Mouse (Mus musculus) gastrocnemius, postnatal 4 days (tissue): Measurements from ENCODE around the gene Ptpn3. TPM values are rescaled to one million over a fixed set of nuclear protein-coding genes. Genes with fewer than 3 reads are reported as not detected.
A peak's percentile ranks its signal among the peaks of the same experiment; 100 is the strongest.
"Not testable (repeated sequence)": the region's sequence is repeated elsewhere in the genome, so short reads cannot be mapped to it uniquely, and the experiment has no call there.

ENCODE experiments used
- DNase-seq, 2 experiments: peaks; one replicate each; pipeline ENCODE4 v3.0.0; 2021 to 2022; ENCODE audit warnings: low spot score in 2 of 2, mixed read lengths in 2 of 2
- total RNA-seq, 2 experiments: library from RNA; stranded (reverse); gene quantifications; 2 replicates each; pipeline ENCODE4 v1.2.3; 2021

The Ptpn3 gene
- total RNA-seq, 2 experiments from 2014 or later: 11.0 to 15.6 TPM

DNA sequence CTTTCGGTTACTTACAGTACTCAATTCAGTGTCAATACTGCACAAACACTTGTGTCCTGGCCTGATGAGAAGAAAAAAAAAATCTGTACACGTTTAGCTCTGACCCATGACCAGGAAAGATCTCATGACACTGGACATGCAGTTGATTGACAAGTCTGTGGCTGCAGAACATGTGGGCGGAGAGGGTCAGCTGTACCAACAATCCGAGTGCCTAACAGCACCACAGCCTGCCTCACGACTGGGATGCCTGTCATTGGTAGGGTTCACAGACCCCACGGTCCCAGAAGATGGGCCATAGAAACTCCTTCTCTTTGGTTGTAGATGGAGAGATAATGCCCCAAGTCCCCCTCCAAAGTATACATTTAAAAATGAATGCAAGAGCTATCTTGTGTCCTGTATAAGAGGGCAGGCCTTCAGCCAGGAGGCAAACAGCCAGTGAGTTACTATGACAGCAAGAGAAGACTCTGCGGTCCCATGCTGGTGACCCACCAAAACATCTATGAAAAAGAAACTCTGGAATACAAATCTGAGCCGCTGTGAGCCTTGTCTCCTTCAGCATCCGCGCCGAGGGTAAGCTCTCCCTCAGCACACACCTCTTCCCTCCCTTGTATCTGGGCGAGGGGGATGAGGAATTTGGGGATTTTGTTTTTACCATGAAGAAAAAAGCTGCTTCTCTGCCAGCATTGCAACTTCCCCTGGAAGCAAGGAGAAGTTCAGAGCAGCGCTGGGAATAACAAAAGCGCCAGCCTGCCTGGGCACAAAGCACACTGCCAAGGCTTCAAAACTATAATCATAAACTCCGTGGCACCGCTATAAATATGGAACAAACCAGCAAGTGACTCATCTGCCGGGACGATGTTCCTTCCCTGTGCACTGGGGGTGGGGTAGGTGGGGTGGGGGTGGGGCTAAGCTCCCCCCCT lies 72.8 kb downstream of the Ptpn3 start:
- DNase-seq: no peak

DNA sequence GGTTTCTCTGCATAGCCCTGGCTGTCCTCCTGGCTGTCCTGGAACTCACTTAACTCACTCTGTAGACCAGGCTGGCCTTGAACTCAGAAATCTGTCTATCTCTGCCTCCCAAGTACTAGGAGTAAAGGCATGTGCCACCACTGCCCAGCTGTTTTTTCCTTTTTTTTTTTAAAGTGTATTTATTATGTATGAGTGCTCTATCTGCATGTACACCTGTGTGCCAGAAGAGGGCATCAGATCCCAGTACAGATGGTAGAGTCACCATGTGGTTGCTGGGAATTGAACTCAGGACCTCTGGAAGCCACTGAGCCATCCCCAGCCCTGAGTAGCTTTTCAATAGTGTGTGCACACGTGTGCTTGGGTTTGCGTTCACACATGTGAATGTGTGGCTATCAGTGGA lies 76.9 kb downstream of the Ptpn3 start:
- DNase-seq: no peak

DNA sequence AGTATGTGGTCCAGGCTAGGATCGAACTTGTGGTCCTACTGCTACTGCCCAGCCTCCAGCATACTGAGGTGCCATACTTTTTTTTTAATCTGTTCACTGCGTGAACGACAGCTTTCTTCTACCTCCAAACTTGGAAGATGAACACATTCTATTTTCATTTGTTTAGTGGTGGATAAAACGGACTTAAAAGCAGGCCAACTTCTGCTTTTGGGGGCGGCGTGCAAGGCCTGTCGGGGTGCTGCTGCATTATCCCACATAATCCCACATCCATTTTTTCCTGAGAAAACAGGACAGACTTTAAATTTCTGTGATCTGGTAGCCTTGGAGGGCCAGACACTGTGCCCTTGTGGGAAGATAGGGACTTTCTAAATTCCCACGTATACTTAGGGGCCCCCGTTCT lies 83.9 kb downstream of the Ptpn3 start:
- no peak for DNase-seq

DNA sequence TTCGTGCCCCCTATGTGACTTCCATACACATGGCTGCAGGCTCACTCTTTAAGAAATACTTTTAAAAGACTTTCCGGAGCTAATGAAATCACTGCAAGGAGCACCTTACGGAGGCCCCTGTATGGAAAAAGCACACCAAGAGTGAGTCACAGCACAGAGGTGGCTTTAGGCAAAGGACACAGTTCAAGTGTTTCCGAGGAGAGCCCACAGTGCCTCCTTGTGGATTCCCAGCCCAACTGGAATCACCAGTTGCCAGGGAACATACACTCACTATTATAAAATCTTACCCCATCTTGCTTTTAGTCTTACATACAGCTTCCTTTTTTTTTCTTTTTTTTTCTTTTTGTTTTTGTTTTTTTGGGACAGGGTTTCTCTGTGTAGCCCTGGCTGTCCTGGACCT lies 85.1 kb downstream of the Ptpn3 start:
- DNase-seq: no peak

DNA sequence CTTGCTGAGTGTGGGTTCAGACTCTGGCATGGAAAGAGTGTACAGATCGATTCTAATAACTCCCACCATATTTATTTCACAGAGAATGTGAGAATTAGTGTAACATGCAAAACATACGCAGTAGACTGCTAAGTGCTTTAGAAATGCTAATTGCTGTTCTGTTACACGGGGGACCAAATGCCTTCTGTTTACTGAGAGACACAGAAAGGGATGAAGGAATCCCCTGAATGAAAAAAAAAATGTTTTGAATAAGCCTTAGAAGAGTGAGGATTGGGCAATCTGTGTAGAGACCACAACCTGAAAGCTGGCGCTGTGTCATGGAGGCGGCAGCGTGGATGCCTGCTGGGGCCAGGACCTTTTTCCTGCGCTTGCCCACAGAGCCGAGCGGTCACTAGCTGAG lies 86.8 kb downstream of the Ptpn3 start:
- no peak for DNase-seq

DNA sequence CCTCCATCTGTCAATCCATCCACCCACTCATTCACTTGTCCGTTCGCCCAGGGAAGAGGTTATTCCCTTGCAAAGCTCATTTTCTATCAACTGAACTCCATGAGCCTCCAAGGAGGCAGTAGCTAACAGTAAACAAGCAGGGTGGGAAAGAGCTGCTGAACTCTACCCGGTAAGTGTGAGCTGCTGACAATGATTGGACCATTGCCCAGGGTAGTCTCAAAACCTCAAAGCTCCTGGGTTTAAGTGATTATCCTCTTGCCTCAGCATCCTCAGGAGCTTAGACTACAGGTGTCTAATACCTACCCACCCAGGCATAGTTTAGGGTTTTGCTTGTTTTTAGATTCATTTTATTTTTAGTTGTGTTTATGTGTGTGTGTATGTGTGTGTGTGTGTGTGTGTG lies 87.5 kb downstream of the Ptpn3 start:
- DNase-seq: no peak

DNA sequence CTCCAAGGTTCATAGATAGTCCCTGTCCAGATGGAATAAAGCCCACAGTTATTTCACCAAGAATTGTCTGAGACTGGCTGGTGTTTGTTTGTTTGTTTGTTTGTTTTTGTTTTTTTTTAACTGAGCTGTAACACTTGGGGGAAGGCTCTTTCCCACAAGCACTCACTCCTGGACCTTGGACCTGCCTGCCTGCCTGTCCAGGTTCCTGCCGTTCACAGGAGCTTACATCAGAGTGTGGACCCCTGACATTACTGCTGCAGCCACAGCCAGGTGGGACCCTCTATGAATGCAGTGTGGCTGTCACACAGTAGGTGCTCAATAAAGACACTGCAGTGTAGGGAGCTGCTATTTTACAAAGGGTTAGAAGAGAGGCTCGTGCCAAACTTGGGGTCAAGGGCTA lies 89.9 kb downstream of the Ptpn3 start:
- no peak for DNase-seq

DNA sequence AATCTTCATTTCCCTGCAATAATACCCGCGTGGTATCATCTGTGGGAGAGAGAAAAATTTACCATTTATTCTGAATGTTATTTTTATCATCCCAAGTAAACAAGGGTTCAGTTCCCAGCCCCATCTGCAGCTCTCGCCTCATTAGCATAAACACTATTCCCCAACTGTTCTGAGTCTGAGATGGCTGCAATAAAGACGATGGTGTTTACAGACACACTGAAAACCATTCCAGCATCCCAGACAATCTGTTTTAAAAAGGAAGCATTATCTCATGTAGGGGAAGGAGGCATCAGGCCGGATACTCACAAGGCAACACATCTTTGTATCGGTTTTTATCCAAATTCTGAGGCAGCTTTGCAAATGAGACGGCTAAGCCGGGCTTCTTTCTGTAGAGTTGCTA lies 95.7 kb downstream of the Ptpn3 start:
- DNase-seq: no peak

DNA sequence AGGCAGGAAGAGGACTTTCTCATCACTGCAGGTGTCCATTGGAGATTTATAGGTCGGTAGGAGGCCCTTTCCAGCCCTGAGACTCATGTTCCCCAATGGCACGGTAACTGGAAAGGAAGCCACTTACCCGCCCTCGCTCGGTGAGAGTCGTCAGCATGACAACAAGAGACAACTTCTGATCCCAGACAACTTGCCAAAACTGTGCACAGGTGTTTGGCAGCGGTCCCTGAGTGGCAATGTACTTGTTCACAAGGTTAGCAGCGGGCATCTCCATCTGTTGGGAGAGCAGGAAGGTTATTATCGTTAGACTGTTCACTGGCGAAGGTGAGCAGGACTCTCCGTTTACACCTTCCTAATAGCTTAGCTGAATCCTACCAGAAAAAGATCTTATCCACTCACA lies 96.9 kb downstream of the Ptpn3 start:
- DNase-seq: peak in 1 of 2 experiments; percentile 48

DNA sequence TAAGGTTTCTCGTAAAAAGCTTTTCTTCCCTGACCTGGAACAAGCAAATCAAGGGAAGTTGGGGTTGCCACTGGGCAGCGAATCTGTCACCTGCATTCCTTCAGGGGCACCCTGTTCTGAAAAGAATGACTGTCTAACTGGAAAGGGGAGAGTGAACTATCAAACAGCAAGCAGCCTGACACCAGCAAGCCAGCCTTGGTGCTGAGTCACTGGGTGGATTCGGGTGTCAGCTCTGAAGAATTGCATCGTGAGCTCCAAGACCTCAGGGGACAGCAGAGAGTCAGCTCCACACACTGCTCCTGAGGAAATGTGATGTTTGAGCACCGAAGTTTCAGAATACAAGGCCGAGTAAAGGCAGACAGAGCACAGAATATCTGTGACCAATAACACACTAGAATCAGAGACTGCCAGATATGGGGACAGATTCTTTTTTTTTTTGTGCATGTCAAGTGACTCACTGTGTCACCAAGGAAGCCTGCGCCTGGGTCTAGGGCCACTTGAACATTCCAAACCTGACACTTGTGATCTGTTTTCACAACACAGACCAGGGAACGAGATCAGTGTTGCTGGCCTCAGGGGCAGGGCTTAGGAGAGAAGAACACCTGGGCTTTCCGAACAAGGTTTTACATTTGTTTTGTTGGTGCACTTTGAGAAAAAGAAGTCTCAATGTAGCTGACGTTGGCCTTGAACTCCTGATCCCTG lies 98.8 kb downstream of the Ptpn3 start:
- no peak for DNase-seq

DNA sequence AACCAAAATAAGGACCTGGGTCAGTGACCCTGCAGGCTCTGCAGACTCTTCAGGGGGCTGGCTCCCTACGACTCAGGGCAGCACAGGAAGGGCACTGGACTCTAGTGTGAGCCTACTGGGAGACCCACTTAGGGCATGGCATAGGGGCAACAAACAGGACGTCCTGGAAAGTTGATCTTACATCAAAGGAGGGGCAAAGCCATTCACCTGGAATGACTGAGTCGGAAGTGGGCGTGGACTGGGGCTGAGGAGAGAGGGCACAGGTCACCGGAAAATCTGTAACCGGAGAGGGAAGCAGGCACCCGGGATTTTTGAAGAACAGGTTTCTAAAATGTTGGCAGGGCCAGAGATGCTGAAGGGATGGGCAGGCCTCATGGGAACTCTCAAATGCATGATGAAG lies 99.5 kb downstream of the Ptpn3 start:
- DNase-seq: no peak

DNA sequence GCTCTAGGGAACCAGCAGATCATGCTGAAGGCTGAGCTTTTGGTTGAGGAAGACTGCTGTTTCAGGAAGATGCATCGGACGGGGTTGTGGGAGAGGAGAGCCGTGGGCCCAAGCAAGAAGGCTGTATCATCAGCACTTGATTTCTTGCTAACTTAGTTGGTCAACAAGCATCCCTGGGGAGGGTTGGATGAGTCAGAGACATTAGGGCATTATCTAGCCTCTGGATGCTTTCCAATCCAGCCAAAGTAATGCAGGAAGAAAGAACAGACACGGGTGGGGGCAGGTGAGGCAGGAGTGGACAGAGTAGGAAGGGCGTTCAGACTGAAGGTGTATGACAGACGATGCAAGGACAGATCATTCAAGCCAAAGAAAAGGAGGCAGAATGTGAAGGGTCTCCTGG lies 101.0 kb downstream of the Ptpn3 start:
- no peak for DNase-seq

DNA sequence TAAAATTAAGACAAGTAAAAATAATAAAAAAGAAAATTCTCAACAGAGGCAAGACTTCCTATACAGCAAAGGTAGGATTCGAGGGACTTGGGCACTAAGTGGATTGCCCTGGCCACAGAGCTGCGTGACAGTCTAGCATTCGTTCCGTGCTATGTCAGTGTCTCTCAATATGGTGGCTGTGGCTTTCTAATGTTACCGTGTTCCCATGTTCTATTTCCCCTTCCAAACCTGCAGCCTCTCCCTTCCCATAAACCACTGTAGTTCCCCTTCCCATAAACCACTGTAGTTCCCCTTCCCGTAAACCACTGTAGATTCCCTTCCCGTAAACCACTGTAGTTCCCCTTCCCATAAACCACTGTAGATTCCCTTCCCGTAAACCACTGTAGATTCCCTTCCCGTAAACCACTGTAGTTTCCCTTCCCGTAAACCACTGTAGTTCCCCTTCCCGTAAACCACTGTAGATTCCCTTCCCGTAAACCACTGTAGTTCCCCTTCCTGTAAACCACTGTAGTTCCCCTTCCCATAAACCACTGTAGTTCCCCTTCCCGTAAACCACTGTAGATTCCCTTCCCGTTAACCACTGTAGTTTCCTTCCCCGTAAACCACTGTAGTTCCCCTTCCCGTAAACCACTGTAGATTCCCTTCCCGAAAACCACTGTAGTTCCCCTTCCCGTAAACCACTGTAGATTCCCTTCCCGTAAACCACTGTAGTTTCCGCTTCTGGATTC lies 102.8 kb downstream of the Ptpn3 start:
- not testable (repeated sequence) for DNase-seq

DNA sequence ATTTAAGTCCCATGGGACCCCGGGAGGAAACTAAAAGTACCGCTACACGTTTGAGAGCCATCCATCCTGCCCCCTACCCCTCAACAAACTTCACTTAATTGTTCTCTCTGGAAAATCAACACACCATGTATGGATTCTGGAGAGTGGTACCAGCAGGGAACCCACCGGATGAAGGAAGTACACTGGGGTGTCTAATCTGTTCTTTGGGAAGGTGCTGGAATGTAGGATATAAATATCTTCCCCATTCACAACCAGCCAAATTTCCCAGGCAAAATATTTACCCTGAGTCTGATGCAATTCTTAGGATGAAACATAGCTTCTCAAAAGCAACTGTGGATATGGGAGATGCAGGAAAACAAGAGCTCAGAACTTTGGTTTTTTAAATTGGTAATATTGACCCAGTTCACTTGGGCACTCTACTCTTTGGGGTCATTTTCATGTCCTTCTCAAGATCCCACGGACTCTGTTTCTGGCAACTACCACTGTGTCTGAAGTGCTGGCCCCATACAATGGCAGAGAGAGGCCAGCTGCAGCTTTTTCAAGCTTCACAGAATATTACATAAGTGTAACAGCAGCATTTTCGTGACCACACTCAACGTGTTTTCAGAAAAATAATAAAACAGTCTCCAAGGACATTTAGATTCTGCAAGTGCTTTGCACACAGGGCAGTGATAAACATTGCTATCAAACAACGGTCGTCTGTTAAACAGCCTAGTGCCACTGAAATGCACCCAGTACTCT lies 109.9 kb downstream of the Ptpn3 start:
- DNase-seq: no peak

DNA sequence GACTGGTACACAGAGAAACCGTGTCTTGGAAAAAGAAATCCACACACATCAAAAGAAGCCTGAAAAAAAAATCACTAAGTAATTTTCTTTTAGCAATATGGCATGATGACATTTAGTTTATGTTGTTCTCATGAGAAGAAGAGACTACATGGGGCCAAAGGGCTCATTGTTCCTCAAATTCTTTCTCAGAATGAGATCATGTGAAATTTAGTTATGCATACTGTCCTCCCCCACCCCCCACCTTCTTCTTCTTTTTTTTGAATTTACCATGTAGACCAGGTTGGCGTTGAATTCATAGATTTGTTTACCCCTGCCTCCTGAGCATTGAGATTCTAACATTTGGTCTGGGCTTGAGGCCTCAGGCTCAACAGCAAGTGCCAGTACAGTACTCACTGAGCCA lies 111.8 kb downstream of the Ptpn3 start:
- DNase-seq: no peak

DNA sequence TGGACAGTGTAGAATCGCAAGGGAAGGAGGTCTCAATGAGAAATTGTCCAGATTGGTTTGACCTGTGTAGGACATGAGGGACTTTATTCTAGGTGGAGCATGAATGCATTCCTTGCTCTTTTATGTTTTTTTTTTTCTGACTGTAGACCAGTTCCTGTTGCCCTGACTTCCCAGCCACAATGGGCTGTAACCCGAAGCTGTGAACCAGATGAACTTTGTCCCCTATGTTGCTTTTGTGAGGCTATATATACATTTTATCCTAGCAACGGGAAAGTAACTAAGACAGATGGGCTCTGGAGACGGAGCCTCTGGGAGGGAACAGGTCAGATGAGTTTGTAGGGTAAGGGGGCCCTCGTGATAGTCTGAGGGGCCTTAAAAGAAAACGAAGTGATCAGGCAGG lies 115.6 kb downstream of the Ptpn3 start:
- DNase-seq: no peak

DNA sequence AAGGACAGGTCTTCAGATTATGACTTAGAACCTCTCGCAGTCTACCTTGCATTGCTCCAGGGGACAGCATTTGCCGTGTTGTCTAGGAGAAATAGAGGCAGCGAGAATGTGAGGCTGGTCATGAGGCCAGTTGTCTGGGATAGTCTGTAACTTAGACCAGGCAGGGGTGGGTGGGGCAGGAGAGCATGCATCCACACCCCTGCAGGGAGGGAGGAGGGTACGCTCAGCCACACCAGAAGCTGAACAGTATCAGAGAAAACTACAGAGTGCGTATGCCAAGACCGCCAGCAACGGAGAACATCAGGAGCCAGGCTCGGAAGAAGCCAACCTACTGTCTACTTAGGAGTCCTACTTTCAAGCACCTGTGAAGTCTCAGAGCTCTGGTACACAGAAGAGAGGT lies 116.2 kb downstream of the Ptpn3 start:
- no peak for DNase-seq

DNA sequence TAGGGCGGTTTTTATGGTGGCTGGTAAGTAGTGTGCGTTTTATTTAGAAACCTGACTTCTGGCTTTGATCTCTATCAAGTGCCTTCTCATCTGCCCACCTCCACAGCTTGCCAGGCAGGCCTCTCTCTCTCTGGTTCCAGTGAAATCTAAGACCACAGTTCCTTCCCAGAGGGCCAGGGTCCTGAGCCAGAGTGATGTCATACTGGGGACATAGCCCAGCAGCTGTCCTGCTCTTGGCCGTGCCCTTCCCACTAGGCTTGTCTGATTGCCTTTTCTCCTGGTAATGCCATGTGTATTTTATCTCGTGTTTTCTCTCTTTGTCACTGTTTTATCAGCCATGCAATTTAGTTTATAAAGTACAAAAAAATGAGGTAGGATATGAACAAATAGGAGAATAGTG lies 118.1 kb downstream of the Ptpn3 start:
- DNase-seq: peak in 1 of 2 experiments; percentile 70

DNA sequence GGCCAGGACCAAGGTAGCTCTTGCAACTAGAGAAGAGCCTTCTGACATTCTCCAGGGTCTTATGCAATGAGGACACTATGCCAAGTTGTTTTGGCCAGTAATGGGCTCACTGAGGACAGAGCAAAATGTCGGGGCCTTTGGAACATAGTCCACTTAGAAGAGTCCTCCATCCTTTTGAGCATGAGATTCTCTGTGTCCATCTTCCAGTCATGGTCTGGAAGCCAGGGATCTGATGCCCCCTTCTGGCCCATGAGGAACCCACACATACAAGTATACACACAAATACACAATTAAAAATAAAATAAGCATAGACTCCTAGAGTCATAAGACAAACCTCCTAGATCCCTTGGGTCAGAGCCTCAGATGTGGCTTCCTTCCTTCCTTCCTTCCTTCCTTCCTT lies 120.1 kb downstream of the Ptpn3 start:
- DNase-seq: no peak

DNA sequence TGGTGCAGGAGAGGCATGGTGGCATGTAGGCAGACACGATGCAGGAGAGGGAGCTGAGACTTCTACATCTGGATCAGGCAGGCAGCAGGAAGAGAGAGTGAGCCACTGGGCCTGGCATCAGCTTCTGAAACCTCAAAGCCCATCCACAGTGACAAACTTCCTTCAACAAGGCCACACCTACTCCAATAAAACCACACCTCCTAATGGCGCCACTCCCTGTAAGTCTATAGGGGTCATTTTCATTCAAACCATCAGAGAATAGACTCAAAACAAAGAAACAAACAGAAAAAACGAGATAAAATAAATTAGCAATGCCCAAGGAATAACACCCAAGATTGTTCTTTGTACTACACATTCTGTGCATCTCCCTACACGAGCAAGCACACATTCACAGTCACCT lies 122.8 kb downstream of the Ptpn3 start:
- no peak for DNase-seq

DNA sequence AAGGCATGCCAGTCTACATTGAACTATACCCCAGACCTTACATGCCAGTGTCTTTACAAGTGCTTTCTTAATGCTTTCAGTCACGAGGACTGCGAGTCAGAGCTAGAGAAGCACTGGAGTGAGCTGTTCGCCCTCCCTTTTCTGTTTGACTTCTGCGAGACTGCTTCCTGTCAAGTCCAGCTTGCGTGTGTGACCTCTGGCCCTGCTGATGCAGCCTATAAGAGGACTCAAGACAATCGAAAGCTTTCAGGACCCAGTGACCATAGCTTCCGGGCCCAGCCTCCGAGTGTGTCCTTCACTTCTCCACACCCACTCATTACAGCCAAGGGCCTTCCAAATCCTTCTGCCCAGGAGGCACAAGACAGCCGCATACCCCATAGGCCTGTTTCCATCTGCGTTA lies 126.3 kb downstream of the Ptpn3 start:
- no peak for DNase-seq
